Mouse (Mus musculus): ENCODE results near the gene Tctex1d1. TPM values are rescaled to one million over a fixed set of nuclear protein-coding genes. Genes with fewer than 3 reads are reported as not detected.

Tctex1d1 gene
- polyA plus RNA-seq, 1 experiment from 2014 or later = 0.80 TPM

DNA sequence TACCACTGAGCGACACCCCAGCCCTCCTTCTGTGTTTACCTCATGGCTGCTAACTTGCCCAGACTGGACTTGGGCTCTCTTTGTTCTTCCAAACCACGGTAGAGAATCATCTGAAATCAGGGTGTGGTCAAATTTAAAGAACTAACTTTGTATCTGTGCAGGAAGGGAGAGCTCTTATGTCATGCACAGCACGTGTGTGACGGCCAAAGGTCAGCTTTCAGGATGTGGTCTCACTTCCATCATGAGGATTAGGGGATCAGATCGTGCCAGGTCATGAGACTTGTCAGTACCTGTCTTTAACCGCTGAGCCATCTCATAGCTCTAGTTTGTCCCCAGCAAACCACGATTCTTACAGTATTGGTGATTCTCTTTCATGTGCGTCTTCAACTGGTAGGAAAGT, 3.3 kb downstream of the Tctex1d1 start:
- Histone ChIP-seq H3K4me1 (replicated peaks; ENCODE audit: control insufficient read depth, insufficient read depth, low read length) (peaks cover 9% of the 10 kb centered on the region), H3K36me3 (ENCODE audit: control insufficient read depth, insufficient read depth, low read length) (no peaks in the 10 kb centered on the region), H3K27me3 (ENCODE audit: control insufficient read depth, insufficient read depth, low read depth, low read length) (peaks cover 8% of the 10 kb centered on the region), H3K9ac (ENCODE audit: low read length) (no peak overlapping the region), H3K4me2 (ENCODE audit: low read depth, low read length) (no peak overlapping the region), H3K9me3 (ENCODE audit: control insufficient read depth, low read length) (peaks cover 3% of the 10 kb centered on the region; the same call in 1 of the 2 replicates), H3K4me3 (ENCODE audit: low read length) (no peak overlapping the region), H3K27ac (ENCODE audit: low read length) (no peak overlapping the region)
- 73% methylated on average over 8 of the region's 8 CpGs for WGBS
- no peak for ATAC-seq (ENCODE audit: low read depth)

DNA sequence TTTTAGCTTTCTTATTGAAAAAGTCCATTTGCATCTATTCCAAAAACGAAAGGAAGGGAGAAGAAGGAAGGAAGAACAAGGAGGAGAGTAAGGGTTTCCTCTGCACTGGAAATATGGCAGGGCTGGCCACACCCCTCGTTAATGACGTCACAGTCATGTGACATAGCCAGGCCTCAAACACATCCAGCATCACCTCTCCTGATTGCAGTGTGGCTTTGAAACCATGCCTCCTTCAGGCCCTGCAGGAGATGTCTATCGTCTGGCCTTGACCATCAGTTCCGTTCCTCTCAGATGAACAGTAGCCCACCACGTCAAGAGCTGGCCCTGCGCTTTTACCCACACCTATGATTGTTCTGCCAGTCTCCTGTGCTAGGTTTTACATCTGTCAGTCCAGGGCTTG, 7.8 kb downstream of the Tctex1d1 start:
- no peak overlapping the region for H3K4me3 ChIP-seq (ENCODE audit: low read length)
- no peak overlapping the region for H3K27ac ChIP-seq (ENCODE audit: low read length)
- 61% methylated on average over 7 of the region's 7 CpGs for WGBS
- H3K4me2 ChIP-seq (ENCODE audit: low read depth, low read length) = no peak overlapping the region
- H3K36me3 ChIP-seq (ENCODE audit: control insufficient read depth, insufficient read depth, low read length) = no peaks in the 10 kb centered on the region
- no peaks in the 10 kb centered on the region for H3K4me1 ChIP-seq (replicated peaks; ENCODE audit: control insufficient read depth, insufficient read depth, low read length)
- no peaks in the 10 kb centered on the region for H3K27me3 ChIP-seq (ENCODE audit: control insufficient read depth, insufficient read depth, low read depth, low read length)
- no peak overlapping the region for H3K9ac ChIP-seq (ENCODE audit: low read length)
- ATAC-seq (ENCODE audit: low read depth) = no peak
- peaks cover 2% of the 10 kb centered on the region; the same call in 1 of the 2 replicates for H3K9me3 ChIP-seq (ENCODE audit: control insufficient read depth, low read length)

DNA sequence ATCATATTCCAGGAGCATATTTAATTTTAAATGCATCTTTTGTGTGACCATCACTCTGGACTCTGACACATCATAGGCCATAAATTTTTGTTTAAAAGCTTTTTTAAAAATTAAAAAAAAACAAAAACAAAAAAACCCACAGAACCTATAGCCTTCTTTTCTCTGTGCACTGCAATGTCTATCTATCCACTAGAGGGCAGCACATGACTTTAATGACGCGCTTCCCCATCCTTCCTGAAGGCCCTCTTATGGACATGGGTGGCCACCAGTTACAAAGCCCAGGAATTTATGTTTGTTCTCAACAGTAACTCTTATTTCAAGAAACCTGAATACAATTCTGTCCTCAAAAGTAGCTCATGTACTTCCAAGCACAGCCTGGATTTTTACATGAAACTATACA, 8.5 kb downstream of the Tctex1d1 start:
- H3K4me2 ChIP-seq (ENCODE audit: low read depth, low read length) = no peak overlapping the region
- no peak overlapping the region for H3K4me3 ChIP-seq (ENCODE audit: low read length)
- no peaks in the 10 kb centered on the region for H3K9me3 ChIP-seq (ENCODE audit: control insufficient read depth, low read length)
- no peaks in the 10 kb centered on the region for H3K4me1 ChIP-seq (replicated peaks; ENCODE audit: control insufficient read depth, insufficient read depth, low read length)
- H3K27ac ChIP-seq (ENCODE audit: low read length) = no peak overlapping the region
- H3K9ac ChIP-seq (ENCODE audit: low read length) = no peak overlapping the region
- no peaks in the 10 kb centered on the region for H3K27me3 ChIP-seq (ENCODE audit: control insufficient read depth, insufficient read depth, low read depth, low read length)
- ATAC-seq (ENCODE audit: low read depth) = peak; percentile 79
- H3K36me3 ChIP-seq (ENCODE audit: control insufficient read depth, insufficient read depth, low read length) = no peaks in the 10 kb centered on the region
- 0% methylated on average over 2 of the region's 2 CpGs for WGBS

DNA sequence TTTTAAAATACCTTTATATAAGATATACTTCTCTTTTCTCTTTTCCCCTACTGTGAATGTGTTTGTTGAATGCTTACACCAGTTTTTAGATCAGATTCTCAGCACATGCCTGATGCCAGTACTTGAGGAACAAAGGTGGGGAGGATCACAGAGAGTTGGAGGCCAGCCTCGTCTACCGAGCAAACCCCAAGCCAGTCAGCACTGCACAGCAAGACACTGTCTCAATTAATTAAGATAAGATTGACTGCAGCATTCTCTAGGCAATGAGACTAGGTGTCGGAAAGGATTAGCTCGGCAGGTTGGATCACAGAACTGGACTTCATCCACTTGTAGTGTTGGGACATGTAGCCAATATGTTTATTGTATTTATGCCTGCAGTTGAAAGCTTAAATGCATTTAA, 8.9 kb downstream of the Tctex1d1 start:
- H3K4me3 ChIP-seq (ENCODE audit: low read length) = no peak overlapping the region
- H3K27me3 ChIP-seq (ENCODE audit: control insufficient read depth, insufficient read depth, low read depth, low read length) = no peaks in the 10 kb centered on the region
- no peaks in the 10 kb centered on the region for H3K9me3 ChIP-seq (ENCODE audit: control insufficient read depth, low read length)
- no peak overlapping the region for H3K4me2 ChIP-seq (ENCODE audit: low read depth, low read length)
- H3K27ac ChIP-seq (ENCODE audit: low read length) = no peak overlapping the region
- H3K4me1 ChIP-seq (replicated peaks; ENCODE audit: control insufficient read depth, insufficient read depth, low read length) = no peaks in the 10 kb centered on the region
- no peak overlapping the region for H3K9ac ChIP-seq (ENCODE audit: low read length)
- no peaks in the 10 kb centered on the region for H3K36me3 ChIP-seq (ENCODE audit: control insufficient read depth, insufficient read depth, low read length)
- 51% methylated on average over 4 of the region's 4 CpGs for WGBS
- ATAC-seq (ENCODE audit: low read depth) = no peak

DNA sequence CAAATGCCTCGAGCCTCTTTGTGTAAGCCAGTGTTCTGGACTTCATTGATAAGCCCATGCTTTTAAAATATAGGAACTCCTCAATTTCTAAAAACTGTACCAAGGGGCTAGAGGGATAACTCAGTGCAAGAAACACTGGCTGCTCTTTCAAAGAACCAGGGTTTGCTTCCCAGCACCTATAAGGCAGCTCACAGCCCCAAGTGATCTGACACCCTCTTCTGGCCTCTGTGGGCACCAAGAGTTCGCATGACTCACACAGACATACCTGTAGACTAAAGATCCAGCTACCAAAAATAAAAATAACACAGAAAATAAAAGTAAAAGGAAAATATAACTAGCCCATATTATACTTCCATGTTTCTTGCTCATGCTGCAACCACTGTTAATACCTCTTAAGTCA, 9.3 kb downstream of the Tctex1d1 start:
- H3K4me1 ChIP-seq (replicated peaks; ENCODE audit: control insufficient read depth, insufficient read depth, low read length) = no peaks in the 10 kb centered on the region
- H3K36me3 ChIP-seq (ENCODE audit: control insufficient read depth, insufficient read depth, low read length) = no peaks in the 10 kb centered on the region
- no peak for ATAC-seq (ENCODE audit: low read depth)
- no peak overlapping the region for H3K27ac ChIP-seq (ENCODE audit: low read length)
- no peak overlapping the region for H3K9ac ChIP-seq (ENCODE audit: low read length)
- H3K4me2 ChIP-seq (ENCODE audit: low read depth, low read length) = no peak overlapping the region
- 70% methylated on average over 2 of the region's 2 CpGs for WGBS
- H3K4me3 ChIP-seq (ENCODE audit: low read length) = no peak overlapping the region
- no peaks in the 10 kb centered on the region for H3K27me3 ChIP-seq (ENCODE audit: control insufficient read depth, insufficient read depth, low read depth, low read length)
- no peaks in the 10 kb centered on the region for H3K9me3 ChIP-seq (ENCODE audit: control insufficient read depth, low read length)

DNA sequence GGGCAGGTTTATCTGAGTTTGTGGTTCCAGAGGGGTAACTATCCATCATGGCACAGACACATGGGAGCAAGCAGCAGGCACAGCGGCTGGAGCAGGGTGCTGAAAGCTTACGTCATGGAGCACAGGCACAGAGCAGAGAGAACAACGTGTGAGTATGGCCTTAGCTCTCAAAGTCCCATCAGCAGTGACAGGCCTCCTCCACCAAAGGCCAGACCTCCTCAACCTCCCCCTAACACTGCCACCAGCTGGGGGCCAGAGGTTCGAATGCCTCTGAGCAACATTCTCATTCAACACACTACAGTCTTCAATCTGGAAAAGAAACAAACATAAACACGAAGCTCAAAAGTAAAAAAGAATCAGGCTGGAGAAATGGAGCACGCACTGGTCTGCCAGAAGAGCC, 10.1 kb downstream of the Tctex1d1 start:
- Histone ChIP-seq H3K36me3 (ENCODE audit: control insufficient read depth, insufficient read depth, low read length) (no peaks in the 10 kb centered on the region), H3K27ac (ENCODE audit: low read length) (no peak overlapping the region), H3K4me1 (replicated peaks; ENCODE audit: control insufficient read depth, insufficient read depth, low read length) (no peaks in the 10 kb centered on the region; the same call in 1 of the 2 replicates), H3K4me3 (ENCODE audit: low read length) (no peak overlapping the region), H3K9ac (ENCODE audit: low read length) (no peak overlapping the region), H3K27me3 (ENCODE audit: control insufficient read depth, insufficient read depth, low read depth, low read length) (no peaks in the 10 kb centered on the region), H3K4me2 (ENCODE audit: low read depth, low read length) (no peak overlapping the region), H3K9me3 (ENCODE audit: control insufficient read depth, low read length) (no peaks in the 10 kb centered on the region)
- no peak for ATAC-seq (ENCODE audit: low read depth)
- 67% methylated on average over 6 of the region's 6 CpGs for WGBS

DNA sequence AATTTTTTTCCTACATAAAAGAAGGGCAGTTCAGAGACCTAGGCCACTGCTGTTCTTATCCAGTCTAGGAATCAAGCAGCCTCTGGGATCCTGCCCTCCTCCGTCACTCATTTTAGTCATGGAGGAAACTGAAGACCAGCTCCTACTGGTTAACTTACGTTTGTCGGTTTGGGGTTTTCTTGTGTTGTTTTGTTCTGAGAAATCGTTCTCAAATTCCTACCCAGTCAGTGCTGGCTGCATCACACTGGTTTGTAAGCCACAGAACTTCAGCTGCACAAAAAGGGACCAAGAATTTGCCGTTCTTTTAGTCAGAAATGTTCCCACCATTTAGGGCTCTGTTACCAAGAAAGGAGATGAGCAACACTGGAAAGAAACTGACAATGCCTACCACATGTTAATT, 11.0 kb downstream of the Tctex1d1 start:
- H3K9ac ChIP-seq (ENCODE audit: low read length) = no peak overlapping the region
- H3K4me2 ChIP-seq (ENCODE audit: low read depth, low read length) = no peak overlapping the region
- ATAC-seq (ENCODE audit: low read depth) = no peak
- no peaks in the 10 kb centered on the region for H3K36me3 ChIP-seq (ENCODE audit: control insufficient read depth, insufficient read depth, low read length)
- H3K4me3 ChIP-seq (ENCODE audit: low read length) = no peak overlapping the region
- 69% methylated on average over 5 of the region's 5 CpGs for WGBS
- no peaks in the 10 kb centered on the region for H3K27me3 ChIP-seq (ENCODE audit: control insufficient read depth, insufficient read depth, low read depth, low read length)
- no peaks in the 10 kb centered on the region; the same call in 1 of the 2 replicates for H3K4me1 ChIP-seq (replicated peaks; ENCODE audit: control insufficient read depth, insufficient read depth, low read length)
- H3K9me3 ChIP-seq (ENCODE audit: control insufficient read depth, low read length) = no peaks in the 10 kb centered on the region
- H3K27ac ChIP-seq (ENCODE audit: low read length) = no peak overlapping the region

DNA sequence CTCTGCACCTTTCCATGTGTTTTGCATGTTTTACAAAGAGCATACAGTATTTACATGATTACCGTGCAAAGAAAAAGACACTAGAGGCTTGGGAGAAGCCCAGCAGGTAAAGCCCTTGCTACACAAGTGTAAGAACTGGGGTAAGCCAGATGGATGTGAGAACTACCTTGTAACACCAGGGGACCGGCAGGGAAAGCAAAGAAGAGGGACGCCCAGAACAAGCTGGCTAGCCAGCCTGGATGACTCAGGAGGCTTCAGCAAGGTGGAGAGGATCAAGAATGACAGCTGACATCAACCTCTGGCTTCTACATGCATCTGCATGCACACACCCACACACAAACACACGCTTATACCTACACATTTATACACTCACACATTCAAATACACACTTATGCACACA, 11.6 kb downstream of the Tctex1d1 start:
- no peak overlapping the region for H3K27ac ChIP-seq (ENCODE audit: low read length)
- no peak overlapping the region for H3K4me3 ChIP-seq (ENCODE audit: low read length)
- ATAC-seq (ENCODE audit: low read depth) = no peak
- H3K9me3 ChIP-seq (ENCODE audit: control insufficient read depth, low read length) = no peaks in the 10 kb centered on the region
- H3K36me3 ChIP-seq (ENCODE audit: control insufficient read depth, insufficient read depth, low read length) = no peaks in the 10 kb centered on the region
- no peaks in the 10 kb centered on the region for H3K27me3 ChIP-seq (ENCODE audit: control insufficient read depth, insufficient read depth, low read depth, low read length)
- no peaks in the 10 kb centered on the region; the same call in 1 of the 2 replicates for H3K4me1 ChIP-seq (replicated peaks; ENCODE audit: control insufficient read depth, insufficient read depth, low read length)
- 67% methylated on average over 4 of the region's 4 CpGs for WGBS
- H3K9ac ChIP-seq (ENCODE audit: low read length) = no peak overlapping the region
- H3K4me2 ChIP-seq (ENCODE audit: low read depth, low read length) = no peak overlapping the region

DNA sequence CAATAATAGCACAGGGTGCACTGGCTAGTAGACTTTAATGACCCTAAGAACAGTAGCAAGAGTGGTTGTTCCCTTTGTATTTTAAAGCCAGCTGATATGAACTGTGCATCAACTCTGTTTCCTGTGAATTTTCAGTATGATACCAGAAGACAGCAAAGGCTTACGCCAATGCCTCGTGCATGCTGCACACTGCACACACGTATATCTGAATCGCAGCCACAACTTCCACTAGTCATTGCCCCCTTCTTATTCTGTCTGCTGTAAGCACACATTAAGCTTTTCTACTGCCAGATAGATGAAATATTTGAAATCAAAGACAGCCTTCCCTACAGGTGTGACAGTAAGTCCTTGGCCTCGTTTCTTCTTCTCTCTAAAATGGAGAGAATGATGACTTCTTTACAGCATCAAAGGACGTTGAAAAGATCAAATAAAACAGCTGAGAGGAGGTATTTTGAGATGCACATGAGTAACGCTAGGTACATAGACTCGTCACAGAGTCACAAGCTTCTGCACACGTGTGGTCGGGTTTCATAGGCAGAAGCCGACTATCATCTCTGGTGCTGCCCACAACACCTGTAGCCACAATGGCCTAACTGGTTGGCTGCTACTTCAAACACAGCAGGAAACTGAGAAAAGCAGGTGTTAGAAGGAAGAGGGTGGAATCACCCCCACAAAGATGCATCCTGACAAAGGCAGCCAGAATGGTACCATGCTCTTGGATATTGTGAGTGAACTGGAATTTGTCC, 12.4 kb downstream of the Tctex1d1 start:
- Histone ChIP-seq H3K4me1 (replicated peaks; ENCODE audit: control insufficient read depth, insufficient read depth, low read length) (no peaks in the 10 kb centered on the region; the same call in 1 of the 2 replicates), H3K9me3 (ENCODE audit: control insufficient read depth, low read length) (no peaks in the 10 kb centered on the region), H3K27ac (ENCODE audit: low read length) (no peak overlapping the region), H3K4me3 (ENCODE audit: low read length) (no peak overlapping the region), H3K9ac (ENCODE audit: low read length) (no peak overlapping the region), H3K4me2 (ENCODE audit: low read depth, low read length) (no peak overlapping the region), H3K27me3 (ENCODE audit: control insufficient read depth, insufficient read depth, low read depth, low read length) (no peaks in the 10 kb centered on the region), H3K36me3 (ENCODE audit: control insufficient read depth, insufficient read depth, low read length) (no peaks in the 10 kb centered on the region)
- WGBS = 66% methylated on average over 11 of the region's 11 CpGs
- no peak for ATAC-seq (ENCODE audit: low read depth)
